ENCODE assay signal across 8 mouse cellular contexts in the genomic region with DNA sequence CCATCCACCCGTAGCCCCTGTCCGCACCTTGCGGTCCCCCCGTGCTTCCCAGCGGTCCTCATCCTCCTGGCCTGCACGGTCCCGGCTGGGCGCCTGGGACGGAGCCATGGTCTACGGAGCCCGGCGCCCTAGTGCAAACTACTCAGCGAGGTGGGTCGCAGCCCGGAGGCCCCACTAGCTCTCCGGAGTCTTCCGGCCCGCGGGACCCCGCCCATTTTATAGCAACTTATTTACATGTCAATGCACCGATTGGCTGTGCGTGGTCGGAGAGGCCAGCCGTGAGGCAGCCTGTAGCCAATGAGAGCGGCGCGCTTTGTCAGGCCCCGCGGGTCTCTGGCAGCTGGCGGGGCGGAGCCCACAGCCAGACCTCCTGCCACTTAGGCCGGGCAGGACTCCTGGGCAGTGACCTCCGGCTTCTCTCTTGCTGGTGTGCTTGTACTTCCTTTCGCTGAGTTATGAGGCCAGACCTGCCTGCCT. TPM values are rescaled to one million over a fixed set of nuclear protein-coding genes. Genes with fewer than 3 reads are reported as not detected.
DNase-seq lines count a peak whose midpoint lies in the region; ATAC-seq and TF ChIP-seq lines count a peak whose summit lies in the region.

No protein-coding gene starts in this region.

- peak; percentile 88 for ATAC-seq in embryonic facial prominence, embryonic 13.5 days (ENCODE audit: insufficient number of reproducible peaks, insufficient read depth, low FRiP score, low TSS enrichment, low read depth)
- peak; percentile 93 for ATAC-seq in limb, embryonic 12.5 days (ENCODE audit: insufficient number of reproducible peaks, insufficient read depth, low FRiP score, low TSS enrichment, low read depth)
- ATAC-seq in midbrain, embryonic 14.5 days (ENCODE audit: low FRiP score, low TSS enrichment), result peak; percentile 91

- peak; percentile 99 for DNase-seq in 416B (ENCODE audit: low read depth)
- peak; percentile 74 to 92 for DNase-seq in adrenal gland, postnatal 4 days (ENCODE audit: low spot score in 2 of 2)
- peak; percentile 92 to 97 for DNase-seq in heart, adult 2 months
- DNase-seq in kidney, adult 2 months, result peak; percentile 98
- DNase-seq in midbrain, embryonic 14.5 days, result peak; percentile 97
- peak; percentile 76 for DNase-seq in spleen, adult 12 weeks (ENCODE audit: low spot score)

- H3K9ac ChIP-seq in embryonic facial prominence, embryonic 13.5 days, result peak overlapping the region; percentile 87
- peak overlapping the region; percentile 86 for H3K9ac ChIP-seq in heart, adult 2 months (ENCODE audit: low read depth, low read length)
- peak overlapping the region; percentile 84 for H3K9ac ChIP-seq in limb, embryonic 12.5 days (replicated peaks)
- peak overlapping the region; percentile 85 for H3K9ac ChIP-seq in midbrain, embryonic 14.5 days (replicated peaks; ENCODE audit: low read length)

- intact Hi-C loops in heart, adult 2 months (cut with DNase I), result loop anchor here (2.0 kb wide), 1 partner anchor 14 kb away; a partner anchor contains a TSS

- peak; percentile 94 for TF ChIP-seq POLR2A in heart, adult 2 months (IDR thresholded peaks at IDR 0.05; ENCODE audit: insufficient read depth, low read depth, low read length)
- peak; percentile 33 for TF ChIP-seq POLR2A in kidney, adult 2 months (IDR thresholded peaks at IDR 0.05; ENCODE audit: low read depth, low read length)

- H3K4me1 ChIP-seq in embryonic facial prominence, embryonic 13.5 days, result peaks cover 35% of the 10 kb centered on the region
- peaks cover 5% of the 10 kb centered on the region for H3K4me1 ChIP-seq in heart, adult 2 months (ENCODE audit: control insufficient read depth, insufficient read depth, low read length)
- H3K4me1 ChIP-seq in kidney, adult 2 months (ENCODE audit: control insufficient read depth, insufficient read depth, low read length), result no peaks in the 10 kb centered on the region
- peaks cover 35% of the 10 kb centered on the region for H3K4me1 ChIP-seq in limb, embryonic 12.5 days (replicated peaks)
- peaks cover 36% of the 10 kb centered on the region for H3K4me1 ChIP-seq in midbrain, embryonic 14.5 days (ENCODE audit: control insufficient read depth, insufficient read depth, low read length)

- no peaks in the 10 kb centered on the region for H3K9me3 ChIP-seq in embryonic facial prominence, embryonic 13.5 days
- H3K9me3 ChIP-seq in limb, embryonic 12.5 days, result no peaks in the 10 kb centered on the region
- H3K9me3 ChIP-seq in midbrain, embryonic 14.5 days (ENCODE audit: control insufficient read depth, low read length), result no peaks in the 10 kb centered on the region

- no peaks in the 10 kb centered on the region for H3K79me2 ChIP-seq in heart, adult 2 months (replicated peaks; ENCODE audit: control insufficient read depth, insufficient read depth, low read length)

- peak overlapping the region; percentile 88 for H3K27ac ChIP-seq in embryonic facial prominence, embryonic 13.5 days
- H3K27ac ChIP-seq in heart, adult 2 months, result peak overlapping the region; percentile 89
- peak overlapping the region; percentile 87 for H3K27ac ChIP-seq in kidney, adult 2 months (ENCODE audit: insufficient read depth, low read depth, low read length)
- H3K27ac ChIP-seq in limb, embryonic 12.5 days, result peak overlapping the region; percentile 96
- peak overlapping the region; percentile 91 for H3K27ac ChIP-seq in midbrain, embryonic 14.5 days (replicated peaks; ENCODE audit: low read depth, low read length)

- WGBS in embryonic facial prominence, embryonic 13.5 days, result under 1% methylated on average over 34 of the region's 34 CpGs
- WGBS in heart, adult 2 months, result under 1% methylated on average over 34 of the region's 34 CpGs
- WGBS in kidney, adult 2 months, result under 1% methylated on average over 34 of the region's 34 CpGs
- under 1% methylated on average over 34 of the region's 34 CpGs for WGBS in limb, embryonic 12.5 days
- WGBS in midbrain, embryonic 14.5 days, result under 1% methylated on average over 34 of the region's 34 CpGs

- TF ChIP-seq CTCF in heart, adult 2 months (IDR thresholded peaks at IDR 0.05), result no peak
- no peak for TF ChIP-seq CTCF in kidney, adult 2 months (conservative IDR thresholded peaks at IDR 0.05; ENCODE audit: insufficient read depth, insufficient read length, low read depth, low read length)

- H3K27me3 ChIP-seq in embryonic facial prominence, embryonic 13.5 days, result no peaks in the 10 kb centered on the region
- H3K27me3 ChIP-seq in heart, adult 2 months (ENCODE audit: control insufficient read depth, insufficient read depth, low read length), result no peaks in the 10 kb centered on the region
- no peaks in the 10 kb centered on the region for H3K27me3 ChIP-seq in kidney, adult 2 months (replicated peaks; ENCODE audit: control insufficient read depth, insufficient read depth, low read length)
- H3K27me3 ChIP-seq in limb, embryonic 12.5 days, result no peaks in the 10 kb centered on the region
- no peaks in the 10 kb centered on the region for H3K27me3 ChIP-seq in midbrain, embryonic 14.5 days (ENCODE audit: control insufficient read depth, insufficient read depth, low read length)

- 0 out of 2 replicates have a peak, but pooled peaks cover 6% of the 10 kb centered on the region for H3K36me3 ChIP-seq in embryonic facial prominence, embryonic 13.5 days
- H3K36me3 ChIP-seq in heart, adult 2 months (ENCODE audit: control insufficient read depth, insufficient read depth, low read length), result no peaks in the 10 kb centered on the region
- no peaks in the 10 kb centered on the region for H3K36me3 ChIP-seq in kidney, adult 2 months (ENCODE audit: control insufficient read depth, insufficient read depth, low read length)
- H3K36me3 ChIP-seq in limb, embryonic 12.5 days, result 0 out of 2 replicates have a peak, but pooled peaks cover 5% of the 10 kb centered on the region
- H3K36me3 ChIP-seq in midbrain, embryonic 14.5 days (ENCODE audit: control insufficient read depth, insufficient read depth, low read length), result peaks cover 7% of the 10 kb centered on the region; the same call in 1 of the 2 replicates

- peak overlapping the region; percentile 80 for H3K4me3 ChIP-seq in embryonic facial prominence, embryonic 13.5 days
- peak overlapping the region; percentile 78 for H3K4me3 ChIP-seq in heart, adult 2 months
- H3K4me3 ChIP-seq in kidney, adult 2 months (ENCODE audit: insufficient read depth, low read depth, low read length), result peak overlapping the region; percentile 77
- peak overlapping the region; percentile 74 for H3K4me3 ChIP-seq in limb, embryonic 12.5 days (replicated peaks)
- peak overlapping the region; percentile 83 for H3K4me3 ChIP-seq in midbrain, embryonic 14.5 days (replicated peaks; ENCODE audit: low read depth, low read length)

- peak overlapping the region; percentile 99 for H3K4me2 ChIP-seq in embryonic facial prominence, embryonic 13.5 days
- peak overlapping the region; percentile 96 for H3K4me2 ChIP-seq in limb, embryonic 12.5 days
- peak overlapping the region; percentile 97 for H3K4me2 ChIP-seq in midbrain, embryonic 14.5 days (ENCODE audit: low read length)

- no peak for TF ChIP-seq EP300 in heart, adult 2 months (IDR thresholded peaks at IDR 0.05; ENCODE audit: insufficient read depth, low read depth, low read length)

RNA-seq across cellular contexts. Expression of a gene that starts 0.8 kb away (rescaled TPM):
- 10 to 100 TPM; 56.0 to 71.0 TPM for total RNA-seq in adrenal gland, postnatal 4 days (2021)
- 63.7 and 70.8 TPM in 2 replicates for polyA plus RNA-seq in embryonic facial prominence, embryonic 13.5 days (2015; fragmentation: Nextera tagmentation; extraction: Ambion mirVana)
- total RNA-seq in heart, adult 2 months (2021), result 10 to 100 TPM; 17.4 to 18.2 TPM
- 23.6 and 25.8 TPM in 2 replicates for polyA plus RNA-seq in heart, adult 2 months (2012; rRNA removed)
- 64.1 and 66.7 TPM in 2 replicates for polyA plus RNA-seq in kidney, adult 2 months (2012; rRNA removed)
- 121 and 127 TPM in 2 replicates for polyA plus RNA-seq in limb, embryonic 12.5 days (2016; fragmentation: Nextera tagmentation; extraction: Ambion mirVana)
- 187 and 214 TPM in 2 replicates for polyA plus RNA-seq in midbrain, embryonic 14.5 days (2014; fragmentation: Nextera tagmentation; extraction: Ambion mirVana)

RNA-seq across cellular contexts. Expression of a gene that starts 14.5 kb away (rescaled TPM):
- 100 to 1,000 TPM; 104 TPM for total RNA-seq in adrenal gland, postnatal 4 days (2021)
- polyA plus RNA-seq in embryonic facial prominence, embryonic 13.5 days (2015; fragmentation: Nextera tagmentation; extraction: Ambion mirVana), result 152 and 158 TPM in 2 replicates
- 10 to 100 TPM; 47.3 to 49.0 TPM for total RNA-seq in heart, adult 2 months (2021)
- 36.6 and 43.6 TPM in 2 replicates for polyA plus RNA-seq in heart, adult 2 months (2012; rRNA removed)
- 42.6 and 47.9 TPM in 2 replicates for polyA plus RNA-seq in kidney, adult 2 months (2012; rRNA removed)
- 178 and 186 TPM in 2 replicates for polyA plus RNA-seq in limb, embryonic 12.5 days (2016; fragmentation: Nextera tagmentation; extraction: Ambion mirVana)
- polyA plus RNA-seq in midbrain, embryonic 14.5 days (2014; fragmentation: Nextera tagmentation; extraction: Ambion mirVana), result 132 and 141 TPM in 2 replicates

RNA-seq across cellular contexts. Expression of a gene that starts 46.1 kb away (rescaled TPM):
- total RNA-seq in adrenal gland, postnatal 4 days (2021), result 10 to 100 TPM; 23.6 to 27.1 TPM
- polyA plus RNA-seq in embryonic facial prominence, embryonic 13.5 days (2015; fragmentation: Nextera tagmentation; extraction: Ambion mirVana), result 3.0 and 3.5 TPM in 2 replicates
- total RNA-seq in heart, adult 2 months (2021), result 10 to 100 TPM in 1 of 2 experiments, 1 to 10 TPM in 1; 3.8 to 13.8 TPM
- polyA plus RNA-seq in heart, adult 2 months (2012; rRNA removed), result 5.3 and 6.3 TPM in 2 replicates
- 5.6 and 6.8 TPM in 2 replicates for polyA plus RNA-seq in kidney, adult 2 months (2012; rRNA removed)
- 1.9 and 2.1 TPM in 2 replicates for polyA plus RNA-seq in limb, embryonic 12.5 days (2016; fragmentation: Nextera tagmentation; extraction: Ambion mirVana)
- 3.0 and 6.8 TPM in 2 replicates for polyA plus RNA-seq in midbrain, embryonic 14.5 days (2014; fragmentation: Nextera tagmentation; extraction: Ambion mirVana)

RNA-seq across cellular contexts. Expression of a gene that starts 46.8 kb away (rescaled TPM):
- total RNA-seq in adrenal gland, postnatal 4 days (2021), result 1 to 10 TPM; 1.7 to 1.8 TPM
- 1.6 and 1.7 TPM in 2 replicates for polyA plus RNA-seq in embryonic facial prominence, embryonic 13.5 days (2015; fragmentation: Nextera tagmentation; extraction: Ambion mirVana)
- total RNA-seq in heart, adult 2 months (2021), result under 1 TPM in 1 of 2 experiments, not detected in 1; 0.09 TPM
- 0.29 TPM in 2 replicates for polyA plus RNA-seq in heart, adult 2 months (2012; rRNA removed)
- 0.14 and 0.19 TPM in 2 replicates for polyA plus RNA-seq in kidney, adult 2 months (2012; rRNA removed)
- polyA plus RNA-seq in limb, embryonic 12.5 days (2016; fragmentation: Nextera tagmentation; extraction: Ambion mirVana), result 1.5 and 1.6 TPM in 2 replicates
- polyA plus RNA-seq in midbrain, embryonic 14.5 days (2014; fragmentation: Nextera tagmentation; extraction: Ambion mirVana), result 0.17 and 0.42 TPM in 2 replicates

Comparison
In these comparisons a context has a peak if more than half of its experiments do, and no peak if none do; other contexts are left out.
1. Peak in every context shown above with its lines: DNase-seq, ATAC-seq, H3K4me3 ChIP-seq and H3K27ac ChIP-seq.